Mouse (Mus musculus): ENCODE results near the gene Gm11111.

The Gm11111 gene

DNA sequence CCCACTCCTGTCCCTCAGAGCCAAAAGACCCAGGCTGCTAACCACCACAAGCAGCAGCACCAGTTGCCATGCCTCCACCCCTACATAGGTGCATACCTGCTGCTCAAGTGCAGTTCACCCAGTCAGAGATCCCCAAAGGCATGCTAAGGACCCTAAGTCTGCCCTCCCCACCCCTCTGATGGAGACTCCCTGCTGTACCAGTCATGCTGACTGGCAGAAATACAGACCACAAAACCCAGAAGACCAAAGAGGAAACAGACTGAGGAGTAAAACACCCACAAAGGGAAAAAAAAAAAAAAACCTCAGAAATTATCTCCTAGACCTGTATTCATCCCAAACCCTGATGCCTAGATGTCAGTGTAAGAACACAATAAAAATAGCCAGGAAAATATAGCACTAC is 33.4 kb downstream of the Gm11111 start:
- DNase-seq, result no peak
